Mouse (Mus musculus): ENCODE measurements around the gene Mansc1. TPM values are rescaled to one million over a fixed set of nuclear protein-coding genes. Genes with fewer than 3 reads are reported as not detected.

Gene Mansc1
- polyA plus RNA-seq, 1 experiment from 2014 or later, result 1.2 TPM

DNA sequence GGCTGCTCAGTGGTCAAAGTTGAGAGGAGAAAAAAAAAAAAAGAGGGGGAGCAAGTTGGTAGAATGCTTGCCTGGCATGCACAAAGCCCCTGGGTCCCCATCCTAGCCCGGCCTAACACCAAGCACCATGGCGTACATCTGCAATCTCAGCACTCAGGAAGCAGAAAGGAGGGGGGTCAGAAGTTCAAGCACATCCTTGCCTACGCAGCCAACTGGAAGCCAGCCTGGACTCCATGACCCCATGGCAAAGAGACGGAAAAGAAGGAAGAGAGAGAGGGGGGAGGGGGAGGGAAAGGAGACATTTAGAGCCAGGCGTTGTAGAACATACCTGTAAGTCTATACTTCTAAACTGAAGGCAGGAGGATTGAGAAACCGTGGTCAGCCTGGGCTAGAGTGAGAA lies 25.7 kb downstream of the Mansc1 start:
- Histone ChIP-seq H3K36me3 (no peaks in the 10 kb centered on the region), H3K9me3 (no peaks in the 10 kb centered on the region), H3K27ac (no peak overlapping the region), H3K4me1 (replicated peaks) (peaks cover 20% of the 10 kb centered on the region), H3K27me3 (ENCODE audit: insufficient read depth, poor library complexity, severe bottlenecking) (no peaks in the 10 kb centered on the region), H3K4me3 (no peak overlapping the region)
- WGBS, result 62% methylated on average over 6 of the region's 6 CpGs
- DNase-seq (ENCODE audit: low spot score), result no peak

DNA sequence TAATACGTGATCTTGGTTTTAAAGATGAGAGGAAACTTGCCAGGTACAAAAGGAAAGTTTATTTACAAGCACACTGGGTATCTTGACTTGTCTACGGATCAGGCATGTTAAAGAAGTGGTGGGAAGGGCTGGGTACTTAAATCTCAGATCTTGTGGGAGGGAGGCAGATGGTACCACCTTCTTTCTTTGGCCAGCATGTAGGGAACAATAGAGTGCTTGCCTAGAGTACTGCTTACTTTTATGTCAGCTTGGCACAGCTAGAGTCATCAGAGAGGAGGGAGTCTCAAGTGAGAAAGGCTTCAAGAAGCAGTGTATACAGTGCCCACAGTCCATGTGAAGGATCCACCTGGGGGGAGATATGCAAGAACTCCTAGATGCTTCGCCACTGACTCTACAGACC lies 27.1 kb downstream of the Mansc1 start:
- Histone ChIP-seq H3K27me3 (ENCODE audit: insufficient read depth, poor library complexity, severe bottlenecking) (no peaks in the 10 kb centered on the region), H3K27ac (no peak overlapping the region), H3K9me3 (no peaks in the 10 kb centered on the region), H3K36me3 (no peaks in the 10 kb centered on the region), H3K4me1 (replicated peaks) (peaks cover 20% of the 10 kb centered on the region), H3K4me3 (no peak overlapping the region)
- 88% methylated on average over 3 of the region's 3 CpGs for WGBS
- no peak for DNase-seq (ENCODE audit: low spot score)

GRCm38 (mm10) chr6:134602371-134603003 lies 29.8 kb downstream of the Mansc1 start:
- Histone ChIP-seq H3K36me3 (no peaks in the 10 kb centered on the region), H3K4me3 (no peak overlapping the region), H3K27me3 (ENCODE audit: insufficient read depth, poor library complexity, severe bottlenecking) (no peaks in the 10 kb centered on the region), H3K9me3 (no peaks in the 10 kb centered on the region), H3K4me1 (replicated peaks) (peaks cover 20% of the 10 kb centered on the region), H3K27ac (no peak overlapping the region)
- 50% methylated on average over 10 of the region's 10 CpGs for WGBS
- DNase-seq (ENCODE audit: low spot score), result no peak

GRCm38 (mm10) chr6:134601766-134602165 lies 30.5 kb downstream of the Mansc1 start:
- Histone ChIP-seq H3K36me3 (no peaks in the 10 kb centered on the region), H3K4me3 (no peak overlapping the region), H3K4me1 (replicated peaks) (peaks cover 16% of the 10 kb centered on the region), H3K27ac (no peak overlapping the region; the same call in 1 of the 2 replicates), H3K27me3 (ENCODE audit: insufficient read depth, poor library complexity, severe bottlenecking) (no peaks in the 10 kb centered on the region), H3K9me3 (no peaks in the 10 kb centered on the region)
- no peak for DNase-seq (ENCODE audit: low spot score)
- WGBS, result 50% methylated on average over 3 of the region's 3 CpGs

DNA sequence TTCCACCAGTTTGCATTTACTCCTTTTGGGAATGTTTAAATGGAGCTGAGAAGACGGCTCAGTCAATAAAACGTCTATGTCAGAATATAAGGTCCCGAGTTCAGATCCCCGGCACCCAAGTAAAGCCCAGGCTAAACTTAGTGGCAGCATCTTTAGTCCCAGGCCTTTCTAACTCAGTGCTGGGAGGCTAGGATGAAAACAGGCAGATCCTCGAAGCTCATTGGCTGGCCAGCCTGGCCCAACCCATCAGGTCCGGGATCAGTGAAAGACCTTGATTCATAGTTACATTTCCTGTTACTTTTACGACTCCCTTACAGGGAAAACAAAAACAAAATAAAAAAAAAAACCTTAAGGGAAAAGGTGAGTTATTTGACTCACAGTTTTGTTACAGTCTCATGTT lies 31.2 kb downstream of the Mansc1 start:
- WGBS, result 57% methylated on average over 7 of the region's 7 CpGs
- Histone ChIP-seq H3K9me3 (no peaks in the 10 kb centered on the region), H3K36me3 (no peaks in the 10 kb centered on the region), H3K27me3 (ENCODE audit: insufficient read depth, poor library complexity, severe bottlenecking) (no peaks in the 10 kb centered on the region), H3K27ac (no peak overlapping the region), H3K4me1 (replicated peaks) (peaks cover 11% of the 10 kb centered on the region), H3K4me3 (no peak overlapping the region)
- no peak for DNase-seq (ENCODE audit: low spot score)

- DNase-seq (ENCODE audit: low spot score), result no peak
- no peaks in the 10 kb centered on the region for H3K9me3 ChIP-seq
- H3K4me1 ChIP-seq (replicated peaks), result peaks cover 11% of the 10 kb centered on the region
- no peak overlapping the region for H3K4me3 ChIP-seq
- H3K36me3 ChIP-seq, result no peaks in the 10 kb centered on the region
- H3K27ac ChIP-seq, result no peak overlapping the region
- WGBS, result 80% methylated on average over 1 of the region's 1 CpGs
- no peaks in the 10 kb centered on the region for H3K27me3 ChIP-seq (ENCODE audit: insufficient read depth, poor library complexity, severe bottlenecking)
Observed at GRCm38 (mm10) chr6:134599239-134599638, 33.0 kb downstream of the Mansc1 start.

DNA sequence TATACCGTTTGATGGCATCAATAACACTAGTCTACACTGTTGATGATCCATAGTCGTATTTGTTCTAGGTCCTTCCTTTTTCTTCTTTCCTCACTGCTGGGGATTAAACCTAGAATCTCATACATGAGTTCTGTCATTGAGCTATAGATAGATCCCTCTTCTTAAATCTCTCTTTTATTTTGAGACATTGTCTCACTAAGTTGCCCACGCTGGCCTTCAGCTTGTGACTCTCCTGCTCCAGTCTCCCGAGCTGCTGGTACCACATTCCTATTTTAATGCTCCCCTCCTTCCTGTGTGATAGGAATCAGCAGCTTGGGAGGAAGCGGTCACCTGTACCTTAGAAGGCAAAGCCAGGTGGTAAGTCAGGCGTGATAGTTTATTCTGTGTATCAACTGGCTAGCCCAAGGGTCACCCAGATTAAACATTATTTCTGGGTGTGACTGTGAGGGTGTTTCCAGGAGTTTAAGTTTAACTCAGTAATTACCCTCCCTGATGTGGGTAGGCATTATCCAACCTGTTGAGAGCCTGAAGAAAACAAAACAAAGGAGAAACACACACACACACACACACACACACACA lies 34.5 kb downstream of the Mansc1 start:
- 89% methylated on average over 6 of the region's 6 CpGs for WGBS
- Histone ChIP-seq H3K4me1 (replicated peaks) (peaks cover 11% of the 10 kb centered on the region), H3K27me3 (ENCODE audit: insufficient read depth, poor library complexity, severe bottlenecking) (no peaks in the 10 kb centered on the region), H3K27ac (no peak overlapping the region), H3K9me3 (no peaks in the 10 kb centered on the region), H3K4me3 (no peak overlapping the region), H3K36me3 (no peaks in the 10 kb centered on the region)
- no peak for DNase-seq (ENCODE audit: low spot score)

- H3K9me3 ChIP-seq, result no peaks in the 10 kb centered on the region
- no peaks in the 10 kb centered on the region for H3K27me3 ChIP-seq (ENCODE audit: insufficient read depth, poor library complexity, severe bottlenecking)
- H3K4me1 ChIP-seq (replicated peaks), result 0 out of 2 replicates have a peak, but pooled peaks cover 3% of the 10 kb centered on the region
- no peak overlapping the region for H3K4me3 ChIP-seq
- H3K36me3 ChIP-seq, result no peaks in the 10 kb centered on the region
- 82% methylated on average over 21 of the region's 21 CpGs for WGBS
- no peak overlapping the region for H3K27ac ChIP-seq
- no peak for DNase-seq (ENCODE audit: low spot score)
Observed at GRCm38 (mm10) chr6:134594569-134595442, 37.5 kb downstream of the Mansc1 start.

GRCm38 (mm10) chr6:134591614-134592013 lies 40.7 kb downstream of the Mansc1 start:
- no peak for DNase-seq (ENCODE audit: low spot score)
- Histone ChIP-seq H3K27me3 (ENCODE audit: insufficient read depth, poor library complexity, severe bottlenecking) (no peaks in the 10 kb centered on the region), H3K4me1 (replicated peaks) (0 out of 2 replicates have a peak, but pooled peaks cover 4% of the 10 kb centered on the region), H3K27ac (no peak overlapping the region), H3K36me3 (no peaks in the 10 kb centered on the region), H3K9me3 (no peaks in the 10 kb centered on the region), H3K4me3 (no peak overlapping the region)
- 75% methylated on average over 2 of the region's 2 CpGs for WGBS

DNA sequence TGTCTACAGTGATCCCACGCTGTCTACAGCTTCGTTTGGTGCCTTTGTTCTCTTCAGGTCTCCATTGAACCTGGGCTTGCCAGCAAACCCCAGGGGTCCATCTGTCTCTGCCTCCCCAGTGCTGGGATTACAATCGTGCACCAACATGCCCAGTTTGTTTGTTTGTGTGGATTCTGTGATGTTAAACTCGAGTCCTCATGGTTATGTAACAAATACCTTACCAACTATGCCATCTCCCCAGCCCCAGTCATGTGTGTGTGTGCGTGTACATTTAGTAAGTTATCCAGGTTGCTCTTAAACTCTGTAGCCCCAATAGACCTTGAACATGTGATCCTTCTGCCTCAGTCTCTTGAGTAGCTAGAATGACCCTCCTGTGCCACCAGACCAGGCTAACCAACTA lies 46.0 kb downstream of the Mansc1 start:
- peaks cover 11% of the 10 kb centered on the region; the same call in 1 of the 2 replicates for H3K4me1 ChIP-seq (replicated peaks)
- no peak overlapping the region for H3K4me3 ChIP-seq
- DNase-seq (ENCODE audit: low spot score), result no peak
- H3K27ac ChIP-seq, result no peak overlapping the region
- H3K9me3 ChIP-seq, result no peaks in the 10 kb centered on the region
- WGBS, result 86% methylated on average over 5 of the region's 5 CpGs
- H3K36me3 ChIP-seq, result no peaks in the 10 kb centered on the region
- H3K27me3 ChIP-seq (ENCODE audit: insufficient read depth, poor library complexity, severe bottlenecking), result peaks cover 3% of the 10 kb centered on the region; the same call in 1 of the 2 replicates

DNA sequence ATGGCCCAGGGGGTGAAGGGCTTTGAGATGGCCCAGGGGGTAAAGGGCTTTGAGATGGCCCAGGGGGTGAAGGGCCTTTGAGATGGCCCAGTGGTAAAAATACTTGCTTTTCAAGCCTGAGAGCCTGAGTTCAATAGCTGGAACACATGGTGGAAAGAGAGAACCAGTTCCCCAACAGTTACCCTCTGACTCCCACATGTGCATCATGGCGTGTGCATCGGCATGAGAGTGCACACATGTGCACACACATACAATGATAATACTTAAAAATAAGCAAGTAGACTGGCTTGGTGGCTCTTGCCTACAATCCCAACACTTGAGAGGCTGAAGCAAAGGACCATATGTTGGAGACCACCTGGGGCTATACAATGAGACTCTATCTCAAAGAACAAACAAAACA lies 47.7 kb downstream of the Mansc1 start:
- no peak for DNase-seq (ENCODE audit: low spot score)
- peaks cover 6% of the 10 kb centered on the region; the same call in 1 of the 2 replicates for H3K4me1 ChIP-seq (replicated peaks)
- 95% methylated on average over 2 of the region's 2 CpGs for WGBS
- H3K9me3 ChIP-seq, result no peaks in the 10 kb centered on the region
- H3K27ac ChIP-seq, result no peak overlapping the region
- H3K4me3 ChIP-seq, result no peak overlapping the region
- no peaks in the 10 kb centered on the region for H3K36me3 ChIP-seq
- H3K27me3 ChIP-seq (ENCODE audit: insufficient read depth, poor library complexity, severe bottlenecking), result peaks cover 8% of the 10 kb centered on the region; the same call in 1 of the 2 replicates

GRCm38 (mm10) chr6:134582110-134582509 lies 50.2 kb downstream of the Mansc1 start:
- peaks cover 6% of the 10 kb centered on the region; the same call in 1 of the 2 replicates for H3K4me1 ChIP-seq (replicated peaks)
- WGBS, result 47% methylated on average over 5 of the region's 5 CpGs
- DNase-seq (ENCODE audit: low spot score), result peak; percentile 34
- H3K9me3 ChIP-seq, result no peaks in the 10 kb centered on the region
- H3K4me3 ChIP-seq, result no peak overlapping the region
- H3K27me3 ChIP-seq (ENCODE audit: insufficient read depth, poor library complexity, severe bottlenecking), result peaks cover 13% of the 10 kb centered on the region
- H3K27ac ChIP-seq, result no peak overlapping the region
- H3K36me3 ChIP-seq, result no peaks in the 10 kb centered on the region

- no peaks in the 10 kb centered on the region for H3K9me3 ChIP-seq
- no peaks in the 10 kb centered on the region for H3K36me3 ChIP-seq
- H3K4me3 ChIP-seq, result no peak overlapping the region
- 92% methylated on average over 4 of the region's 4 CpGs for WGBS
- H3K27ac ChIP-seq, result no peak overlapping the region
- no peak for DNase-seq (ENCODE audit: low spot score)
- H3K27me3 ChIP-seq (ENCODE audit: insufficient read depth, poor library complexity, severe bottlenecking), result peaks cover 21% of the 10 kb centered on the region
- H3K4me1 ChIP-seq (replicated peaks), result peaks cover 6% of the 10 kb centered on the region; the same call in 1 of the 2 replicates
Observed at GRCm38 (mm10) chr6:134579506-134579905, 52.8 kb downstream of the Mansc1 start.
